Mouse (Mus musculus): Measurements from ENCODE around the gene Ranbp17. TPM values are rescaled to one million over a fixed set of nuclear protein-coding genes. Genes with fewer than 3 reads are reported as not detected.

Gene Ranbp17
- polyA plus RNA-seq, 1 experiment from 2014 or later = 12.2 TPM

DNA sequence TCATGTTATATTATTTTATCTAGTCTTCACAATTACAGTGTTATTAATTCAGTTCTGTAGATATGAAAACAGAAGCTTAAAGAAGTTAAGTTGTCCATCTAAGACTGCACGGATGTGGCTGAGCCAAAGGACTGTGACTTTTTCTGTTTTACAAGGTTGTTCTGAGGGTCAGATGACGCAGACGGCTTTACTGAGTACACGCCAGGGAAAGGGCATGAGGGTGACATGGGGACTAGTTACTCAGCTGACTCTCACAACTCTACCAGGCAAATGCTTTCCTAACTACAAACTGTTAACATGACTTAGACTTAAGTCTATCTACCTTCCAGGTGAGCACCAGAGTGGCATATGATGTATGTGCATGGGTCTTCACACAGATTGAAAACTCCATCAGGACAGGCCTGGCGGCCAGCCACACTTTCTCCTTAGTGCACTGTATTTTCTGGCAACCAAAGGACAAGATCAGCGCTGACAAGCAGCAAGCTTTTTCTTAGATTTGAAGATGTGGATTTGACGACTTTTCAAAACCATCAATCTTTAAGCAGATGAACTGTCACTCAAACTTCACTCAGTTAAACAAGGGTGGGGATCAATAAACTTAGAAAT, 194.4 kb downstream of the Ranbp17 start:
- H3K27ac ChIP-seq = no peak overlapping the region
- no peaks in the 10 kb centered on the region for H3K9me3 ChIP-seq
- no peak for ATAC-seq (ENCODE audit: insufficient number of reproducible peaks, insufficient read depth, low FRiP score, low TSS enrichment, low read depth)
- H3K4me2 ChIP-seq = no peak overlapping the region
- H3K4me3 ChIP-seq (replicated peaks) = no peak overlapping the region
- H3K27me3 ChIP-seq = no peaks in the 10 kb centered on the region
- H3K9ac ChIP-seq (replicated peaks) = no peak overlapping the region
- WGBS = 70% methylated on average over 7 of the region's 7 CpGs
- no peaks in the 10 kb centered on the region; the same call in 1 of the 2 replicates for H3K36me3 ChIP-seq
- no peaks in the 10 kb centered on the region for H3K4me1 ChIP-seq (replicated peaks)

DNA sequence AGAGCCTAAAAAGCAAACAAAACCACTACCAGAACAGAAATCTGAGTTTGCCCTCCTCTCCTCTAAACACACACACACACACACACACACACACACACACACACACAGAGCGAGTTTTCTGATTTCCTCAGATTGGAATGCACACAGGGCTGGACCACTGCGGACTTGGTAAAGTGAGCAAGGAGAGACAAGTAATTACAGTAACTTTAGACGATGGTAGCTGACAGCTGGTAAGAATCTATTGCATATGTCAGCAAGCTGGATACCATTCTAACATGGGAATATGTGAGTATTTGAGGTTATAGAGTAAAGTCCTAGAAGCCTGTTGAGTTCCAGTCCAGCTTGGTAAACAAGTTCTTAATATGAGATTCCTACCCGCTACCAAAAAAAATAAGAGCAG, 204.0 kb downstream of the Ranbp17 start:
- Histone ChIP-seq H3K27me3 (no peaks in the 10 kb centered on the region), H3K4me2 (no peak overlapping the region), H3K4me1 (replicated peaks) (peaks cover 4% of the 10 kb centered on the region; the same call in 1 of the 2 replicates), H3K36me3 (no peaks in the 10 kb centered on the region), H3K9ac (replicated peaks) (no peak overlapping the region), H3K9me3 (no peaks in the 10 kb centered on the region), H3K4me3 (replicated peaks) (no peak overlapping the region), H3K27ac (no peak overlapping the region)
- WGBS = 60% methylated on average over 4 of the region's 4 CpGs
- no peak for ATAC-seq (ENCODE audit: insufficient number of reproducible peaks, insufficient read depth, low FRiP score, low TSS enrichment, low read depth)

DNA sequence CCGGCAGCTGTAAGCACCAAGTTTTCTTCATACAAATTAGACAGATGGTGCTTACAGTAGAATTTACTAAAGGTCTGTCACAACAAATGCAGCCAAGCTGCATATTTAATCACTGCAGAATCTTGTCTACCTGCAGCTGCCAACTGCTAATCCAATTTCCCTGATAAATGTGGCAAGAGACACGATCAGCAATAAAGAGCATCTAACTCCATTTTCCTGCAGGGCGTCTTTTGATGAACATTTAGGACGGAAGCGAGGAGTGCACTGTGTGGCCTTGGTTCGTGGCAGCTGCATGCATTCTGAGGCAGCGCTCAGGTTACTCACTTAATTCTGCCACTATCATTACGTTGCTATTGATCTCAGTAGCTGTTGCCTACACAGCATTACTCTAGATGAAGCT, 212.7 kb downstream of the Ranbp17 start:
- WGBS = 34% methylated on average over 8 of the region's 8 CpGs
- Histone ChIP-seq H3K36me3 (no peaks in the 10 kb centered on the region), H3K27me3 (no peaks in the 10 kb centered on the region), H3K9ac (replicated peaks) (no peak overlapping the region), H3K27ac (no peak overlapping the region), H3K9me3 (no peaks in the 10 kb centered on the region), H3K4me2 (no peak overlapping the region), H3K4me1 (replicated peaks) (0 out of 2 replicates have a peak, but pooled peaks cover 3% of the 10 kb centered on the region), H3K4me3 (replicated peaks) (no peak overlapping the region)
- no peak for ATAC-seq (ENCODE audit: insufficient number of reproducible peaks, insufficient read depth, low FRiP score, low TSS enrichment, low read depth)

DNA sequence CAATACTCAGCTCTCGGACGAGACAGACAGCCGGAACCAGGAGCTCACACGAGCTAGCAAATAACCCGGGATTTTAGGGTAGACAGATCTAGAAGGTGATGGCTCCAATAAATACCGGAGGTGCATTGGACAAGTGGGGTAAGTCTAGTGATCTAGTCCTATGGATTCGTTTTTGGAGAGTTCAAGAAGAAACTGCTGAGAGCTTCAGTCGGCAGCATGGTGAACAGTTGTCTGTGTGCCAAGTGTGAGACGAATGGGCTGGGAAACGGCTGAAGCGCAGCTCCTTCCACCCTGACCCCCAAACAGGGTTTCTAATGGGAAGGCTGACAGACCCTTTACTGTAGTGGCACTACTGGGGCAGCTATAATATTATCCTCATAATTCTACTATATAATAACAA, 214.2 kb downstream of the Ranbp17 start:
- Histone ChIP-seq H3K27me3 (no peaks in the 10 kb centered on the region), H3K9ac (replicated peaks) (no peak overlapping the region), H3K4me2 (no peak overlapping the region), H3K4me1 (replicated peaks) (0 out of 2 replicates have a peak, but pooled peaks cover 5% of the 10 kb centered on the region), H3K9me3 (no peaks in the 10 kb centered on the region), H3K4me3 (replicated peaks) (no peak overlapping the region), H3K36me3 (no peaks in the 10 kb centered on the region), H3K27ac (no peak overlapping the region)
- 48% methylated on average over 11 of the region's 11 CpGs for WGBS
- no peak for ATAC-seq (ENCODE audit: insufficient number of reproducible peaks, insufficient read depth, low FRiP score, low TSS enrichment, low read depth)

GRCm38 (mm10) chr11:33297121-33297520, 216.4 kb downstream of the Ranbp17 start:
- WGBS = 82% methylated on average over 8 of the region's 8 CpGs

GRCm38 (mm10) chr11:33295422-33295821, 218.1 kb downstream of the Ranbp17 start:
- Histone ChIP-seq H3K36me3 (no peaks in the 10 kb centered on the region), H3K4me2 (no peak overlapping the region), H3K4me3 (replicated peaks) (no peak overlapping the region), H3K27ac (no peak overlapping the region), H3K9me3 (no peaks in the 10 kb centered on the region), H3K27me3 (no peaks in the 10 kb centered on the region), H3K4me1 (replicated peaks) (peaks cover 7% of the 10 kb centered on the region; the same call in 1 of the 2 replicates), H3K9ac (replicated peaks) (no peak overlapping the region)
- 40% methylated on average over 3 of the region's 3 CpGs for WGBS
- ATAC-seq (ENCODE audit: insufficient number of reproducible peaks, insufficient read depth, low FRiP score, low TSS enrichment, low read depth) = no peak

More at GRCm38 (mm10) chr11:33297121-33297520, 216.4 kb downstream of the Ranbp17 start:
- Histone ChIP-seq H3K4me3 (replicated peaks) (no peak overlapping the region), H3K36me3 (no peaks in the 10 kb centered on the region), H3K4me2 (no peak overlapping the region), H3K9ac (replicated peaks) (no peak overlapping the region), H3K27ac (no peak overlapping the region), H3K4me1 (replicated peaks) (peaks cover 10% of the 10 kb centered on the region; the same call in 1 of the 2 replicates), H3K27me3 (no peaks in the 10 kb centered on the region), H3K9me3 (no peaks in the 10 kb centered on the region)
- no peak for ATAC-seq (ENCODE audit: insufficient number of reproducible peaks, insufficient read depth, low FRiP score, low TSS enrichment, low read depth)

DNA sequence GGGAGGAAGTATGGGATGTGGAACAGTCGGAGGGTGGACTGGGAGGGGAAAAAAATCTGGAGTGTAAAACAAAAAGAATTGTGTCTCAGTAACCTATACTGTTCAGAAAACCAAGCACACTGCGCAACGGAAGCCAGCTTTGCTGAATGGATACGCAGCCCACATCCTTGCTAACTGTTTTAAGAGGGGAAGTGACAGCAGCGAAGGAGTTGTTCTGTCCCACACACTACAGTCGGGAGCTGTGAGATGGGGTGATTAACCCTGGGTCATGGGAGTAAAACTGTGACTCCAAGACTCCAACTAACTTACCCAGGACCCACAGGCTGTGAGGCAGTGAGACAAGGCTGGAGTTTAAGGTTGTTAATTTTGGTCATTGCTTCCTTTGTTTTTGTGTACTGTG, 219.5 kb downstream of the Ranbp17 start:
- ATAC-seq (ENCODE audit: insufficient number of reproducible peaks, insufficient read depth, low FRiP score, low TSS enrichment, low read depth) = no peak
- H3K4me3 ChIP-seq (replicated peaks) = no peak overlapping the region
- no peaks in the 10 kb centered on the region for H3K36me3 ChIP-seq
- H3K9me3 ChIP-seq = no peaks in the 10 kb centered on the region
- no peaks in the 10 kb centered on the region for H3K27me3 ChIP-seq
- H3K27ac ChIP-seq = no peak overlapping the region
- H3K4me2 ChIP-seq = no peak overlapping the region
- H3K4me1 ChIP-seq (replicated peaks) = peaks cover 7% of the 10 kb centered on the region; the same call in 1 of the 2 replicates
- WGBS = 49% methylated on average over 6 of the region's 6 CpGs
- no peak overlapping the region for H3K9ac ChIP-seq (replicated peaks)

DNA sequence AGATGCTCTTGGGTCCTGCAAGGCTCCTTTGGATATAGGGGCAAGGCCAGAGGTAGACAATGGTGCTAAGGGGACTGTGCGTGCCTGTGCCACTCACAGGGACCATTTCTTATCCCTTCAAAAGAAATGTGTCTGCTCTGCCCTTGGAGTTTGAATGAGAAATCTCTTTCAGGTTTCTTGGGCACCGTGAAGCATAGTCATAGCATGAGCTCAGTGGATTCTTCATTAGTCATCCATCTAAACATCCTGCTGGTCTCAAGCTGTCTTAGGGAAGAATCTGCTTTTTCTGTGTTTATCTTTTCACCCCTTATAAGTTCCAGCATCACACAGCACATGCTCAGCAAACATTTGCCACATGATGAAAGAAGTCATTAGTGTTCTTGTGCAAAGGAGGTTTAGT, 235.0 kb downstream of the Ranbp17 start:
- Histone ChIP-seq H3K4me3 (replicated peaks) (no peak overlapping the region), H3K9me3 (no peaks in the 10 kb centered on the region), H3K27me3 (no peaks in the 10 kb centered on the region), H3K36me3 (0 out of 2 replicates have a peak, but pooled peaks cover 4% of the 10 kb centered on the region), H3K9ac (replicated peaks) (no peak overlapping the region), H3K27ac (no peak overlapping the region), H3K4me2 (no peak overlapping the region), H3K4me1 (replicated peaks) (no peaks in the 10 kb centered on the region)
- ATAC-seq (ENCODE audit: insufficient number of reproducible peaks, insufficient read depth, low FRiP score, low TSS enrichment, low read depth) = no peak
- WGBS = 92% methylated on average over 2 of the region's 2 CpGs

DNA sequence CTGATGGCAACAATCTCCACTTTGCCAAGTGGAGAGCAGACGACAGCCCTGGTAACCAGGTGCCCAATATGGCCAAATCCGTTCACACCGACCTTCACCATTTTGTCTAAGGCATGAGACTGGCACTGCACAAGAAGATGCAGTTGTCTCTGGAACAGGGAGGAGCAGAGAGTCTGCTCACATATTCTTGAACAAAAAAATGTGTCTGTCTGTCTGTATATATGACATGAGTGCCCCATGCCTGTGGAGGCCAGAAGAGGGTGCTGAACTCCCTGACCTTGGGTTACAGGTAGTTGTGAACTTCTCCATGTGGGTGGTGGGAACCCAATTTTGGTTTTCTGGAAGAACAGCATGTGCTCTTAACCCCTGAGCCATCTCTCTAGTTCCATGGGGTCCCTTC, 236.9 kb downstream of the Ranbp17 start, which contains the start of gene Gm12117:
Gene Gm12117, minus strand, starts transcription at position 101 of the 400 bp plus-strand sequence.
- 94% methylated on average over 3 of the region's 3 CpGs for WGBS
- Histone ChIP-seq H3K27me3 (no peaks in the 10 kb centered on the region), H3K27ac (no peak within 1 kb of the TSS), H3K4me2 (no peak within 1 kb of the TSS), H3K4me1 (replicated peaks) (no peaks in the 10 kb centered on the region), H3K36me3 (0 out of 2 replicates have a peak, but pooled peaks cover 4% of the 10 kb centered on the region), H3K4me3 (replicated peaks) (no peak within 1 kb of the TSS), H3K9ac (replicated peaks) (no peak within 1 kb of the TSS), H3K9me3 (no peaks in the 10 kb centered on the region)
- no peak for ATAC-seq (ENCODE audit: insufficient number of reproducible peaks, insufficient read depth, low FRiP score, low TSS enrichment, low read depth)

- Histone ChIP-seq H3K4me2 (no peak overlapping the region), H3K4me1 (replicated peaks) (no peaks in the 10 kb centered on the region), H3K9me3 (no peaks in the 10 kb centered on the region), H3K27me3 (no peaks in the 10 kb centered on the region), H3K9ac (replicated peaks) (no peak overlapping the region), H3K36me3 (0 out of 2 replicates have a peak, but pooled peaks cover 4% of the 10 kb centered on the region), H3K27ac (no peak overlapping the region), H3K4me3 (replicated peaks) (no peak overlapping the region)
- 66% methylated on average over 3 of the region's 3 CpGs for WGBS
- ATAC-seq (ENCODE audit: insufficient number of reproducible peaks, insufficient read depth, low FRiP score, low TSS enrichment, low read depth) = no peak
These were observed 238.7 kb downstream of the Ranbp17 start for GRCm38 (mm10) chr11:33274816-33275215.

DNA sequence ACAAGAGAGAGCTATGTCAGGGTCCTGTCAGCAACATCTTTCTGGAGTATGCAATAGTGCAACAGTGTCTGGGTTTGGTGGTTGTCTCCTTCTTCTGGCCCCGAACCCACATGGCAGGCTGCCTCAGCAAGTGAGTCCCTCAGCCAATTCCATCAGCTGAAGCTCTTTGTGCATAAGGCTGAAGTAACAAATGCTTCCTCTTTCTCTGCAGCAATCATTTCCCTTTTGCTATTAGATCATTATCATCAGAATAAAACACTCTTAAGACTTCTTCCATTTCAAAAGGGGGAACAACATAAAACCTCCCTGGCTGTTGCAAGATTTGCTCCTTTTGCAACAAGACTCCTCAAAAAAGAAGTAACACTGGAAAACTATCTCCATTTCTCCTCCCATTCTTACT, 239.3 kb downstream of the Ranbp17 start:
- Histone ChIP-seq H3K9ac (replicated peaks) (no peak overlapping the region), H3K36me3 (0 out of 2 replicates have a peak, but pooled peaks cover 4% of the 10 kb centered on the region), H3K4me3 (replicated peaks) (no peak overlapping the region), H3K27me3 (no peaks in the 10 kb centered on the region), H3K9me3 (no peaks in the 10 kb centered on the region), H3K4me2 (no peak overlapping the region), H3K4me1 (replicated peaks) (no peaks in the 10 kb centered on the region), H3K27ac (no peak overlapping the region)
- 77% methylated on average over 1 of the region's 1 CpGs for WGBS
- ATAC-seq (ENCODE audit: insufficient number of reproducible peaks, insufficient read depth, low FRiP score, low TSS enrichment, low read depth) = no peak

GRCm38 (mm10) chr11:33240295-33240694, 273.3 kb downstream of the Ranbp17 start:
- no peaks in the 10 kb centered on the region; the same call in 1 of the 2 replicates for H3K36me3 ChIP-seq
- no peaks in the 10 kb centered on the region for H3K9me3 ChIP-seq
- no peak overlapping the region for H3K4me2 ChIP-seq
- no peak overlapping the region for H3K27ac ChIP-seq
- 45% methylated on average over 3 of the region's 3 CpGs for WGBS
- peaks cover 5% of the 10 kb centered on the region; the same call in 1 of the 2 replicates for H3K4me1 ChIP-seq (replicated peaks)
- no peaks in the 10 kb centered on the region for H3K27me3 ChIP-seq
- ATAC-seq (ENCODE audit: insufficient number of reproducible peaks, insufficient read depth, low FRiP score, low TSS enrichment, low read depth) = no peak
- H3K4me3 ChIP-seq (replicated peaks) = no peak overlapping the region
- no peak overlapping the region for H3K9ac ChIP-seq (replicated peaks)
